Mouse (Mus musculus): Measurements from ENCODE around the gene Xrra1. TPM values are rescaled to one million over a fixed set of nuclear protein-coding genes. Genes with fewer than 3 reads are reported as not detected.

Gene Xrra1
- under 1 TPM in 1 of 2 experiments, not detected in 1; 0.30 TPM for polyA plus RNA-seq (2017; shearing (Covaris generic))

DNA sequence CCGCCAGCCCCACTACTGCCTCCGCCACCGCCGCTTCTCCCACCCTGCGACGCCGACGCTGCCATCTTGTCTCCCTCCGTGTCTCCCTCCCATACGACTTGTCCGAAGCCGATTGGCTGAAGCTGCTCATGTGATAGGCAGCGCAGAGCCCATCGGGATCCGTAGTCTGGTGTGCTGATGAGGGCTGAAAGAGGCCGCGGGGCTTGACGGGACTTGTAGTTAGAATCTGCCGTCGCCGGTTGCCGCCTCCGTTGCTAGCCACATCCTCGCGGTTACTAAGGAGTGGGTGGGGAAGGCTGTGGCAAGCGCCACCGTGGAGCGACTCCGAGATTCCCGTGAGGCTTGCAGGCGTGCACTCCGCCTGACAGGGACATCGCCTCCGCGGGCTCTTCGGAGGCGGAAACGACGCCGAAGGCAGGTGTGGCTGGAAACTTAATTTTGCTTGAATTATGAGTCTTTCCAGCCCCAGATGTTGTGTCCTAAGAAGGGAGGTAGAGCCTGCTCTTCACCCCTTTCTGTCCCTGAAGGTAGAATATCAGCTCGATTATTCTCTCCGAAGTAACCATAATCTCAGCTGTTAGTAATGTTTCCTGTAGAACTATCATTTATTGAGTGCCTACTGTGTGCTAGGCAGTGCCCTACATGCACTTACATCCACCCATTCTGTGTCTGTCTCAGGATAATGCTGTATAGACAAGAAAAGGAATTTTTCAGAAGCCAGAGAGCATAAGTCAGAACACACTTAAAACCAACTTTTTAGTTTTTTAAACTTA, at the start of gene Xrra1:
TSS of gene Xrra1 (plus strand) at position 304 of the 773 bp plus-strand sequence.

DNA sequence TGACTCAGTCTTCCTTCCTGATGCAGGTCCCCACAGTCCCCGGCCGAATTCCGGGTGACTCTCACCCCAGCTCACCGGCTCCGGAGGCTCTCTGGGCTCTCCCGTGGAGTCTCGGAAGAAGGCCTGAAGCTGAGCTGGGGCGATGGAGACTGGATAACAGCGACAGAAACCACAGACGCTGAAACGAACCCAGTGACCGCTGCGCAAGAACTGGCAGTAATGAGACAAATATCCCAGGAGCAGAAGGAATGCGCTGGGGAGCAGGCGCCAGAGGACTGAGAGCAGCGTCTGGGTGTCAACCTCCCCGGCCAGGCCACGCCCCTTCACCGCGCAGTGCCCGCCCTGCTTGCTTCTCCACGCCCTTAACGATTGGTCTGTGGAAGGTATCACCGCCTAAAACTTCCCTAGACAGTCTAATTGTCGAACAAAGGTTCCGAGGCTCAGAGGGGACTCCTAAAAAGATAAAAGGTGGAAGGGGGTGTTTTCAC, 30.8 kb upstream of the Xrra1 start, which contains the start of gene Neu3:
TSS of gene Neu3 (minus strand) at position 335 of the 488 bp plus-strand sequence.

DNA sequence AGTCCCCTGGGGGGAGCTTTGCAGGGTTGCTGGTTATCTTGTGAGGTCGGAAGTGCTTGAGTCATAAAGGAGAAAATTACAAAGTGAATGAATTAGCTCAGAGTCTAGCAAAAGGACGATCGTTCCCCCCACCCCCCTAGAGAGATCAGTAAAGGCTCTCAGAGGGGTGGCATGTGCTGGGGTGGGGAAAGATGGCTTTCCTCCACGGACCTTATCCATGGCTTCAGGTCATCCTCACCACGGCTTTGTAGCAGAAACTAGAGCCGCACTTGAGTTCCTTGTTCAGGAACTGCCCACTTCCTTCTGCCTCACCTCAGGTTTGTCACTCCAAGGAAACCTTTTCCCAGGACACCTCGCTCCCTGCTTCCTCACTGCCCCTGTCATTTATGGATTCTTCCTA, 4.4 kb downstream of the Xrra1 start, which contains the start of gene Spcs2:
TSS of gene Spcs2 (minus strand) at position 101 of the 400 bp plus-strand sequence.

Other genes starting within 250 kb of the Xrra1 start
- 1 to 10 TPM; 2.3 to 2.8 TPM for gene Tpbgl, start 232.0 kb upstream of the Xrra1 start, polyA plus RNA-seq (2017; shearing (Covaris generic))
- gene Slco2b1, start 147.8 kb upstream of the Xrra1 start, polyA plus RNA-seq (2017; shearing (Covaris generic)) = not detected
- not detected for gene Olfr520, start 128.8 kb upstream of the Xrra1 start, polyA plus RNA-seq (2017; shearing (Covaris generic))
- gene Olfr521, start 95.6 kb upstream of the Xrra1 start, polyA plus RNA-seq (2017; shearing (Covaris generic)) = not detected
- gene Neu3, start 30.7 kb upstream of the Xrra1 start, polyA plus RNA-seq (2017; shearing (Covaris generic)) = 10 to 100 TPM; 27.4 to 28.0 TPM
- gene Spcs2, start 4.3 kb downstream of the Xrra1 start, polyA plus RNA-seq (2017; shearing (Covaris generic)) = 100 to 1,000 TPM; 417 to 439 TPM
- gene Rnf169, start 121.3 kb downstream of the Xrra1 start, polyA plus RNA-seq (2017; shearing (Covaris generic)) = 10 to 100 TPM; 12.0 to 12.9 TPM
- 1 to 10 TPM in 1 of 2 experiments, under 1 TPM in 1; 0.07 to 1.3 TPM for gene Chrdl2, start 147.1 kb downstream of the Xrra1 start, polyA plus RNA-seq (2017; shearing (Covaris generic))

Data from inflammation-experienced regulatory T-cells (primary cell).